Mouse (Mus musculus) embryonic facial prominence, embryonic 11.5 days (tissue): ENCODE results near the gene Fgfr3. TPM values are rescaled to one million over a fixed set of nuclear protein-coding genes. Genes with fewer than 3 reads are reported as not detected.

Experiments
- ATAC-seq: fragments of 200-750 bp; cut with Nextera tagmentation; replicated peaks from 2 replicates; pipeline ENCODE4 v1.8.0; 2017; ENCODE audit warnings: low read depth; ENCODE audit not compliant: insufficient number of reproducible peaks, low FRiP score, low TSS enrichment
- DNase-seq: peaks from one replicate; pipeline ENCODE4 v3.0.0-alpha.2; 2015; ENCODE audit warnings: low spot score
- H3K27ac ChIP-seq: fragments of 300-500 bp; sonication (generic); replicated peaks from 2 replicates; pipeline ENCODE4 v1.5.1; 2014; ENCODE audit warnings: mild to moderate bottlenecking, low read depth, low read length, control low read depth
- H3K27me3 ChIP-seq: fragments of 300-500 bp; sonication (generic); 2 replicates; pipeline ENCODE4 v1.6.1; 2014; ENCODE audit warnings: mild to moderate bottlenecking, low read length, moderate library complexity, mixed read lengths; ENCODE audit not compliant: control insufficient read depth, insufficient read depth
- H3K36me3 ChIP-seq: fragments of 300-500 bp; sonication (generic); replicated peaks from 2 replicates; pipeline ENCODE4 v1.6.1; 2014; ENCODE audit warnings: low read depth, mild to moderate bottlenecking, low read length, moderate library complexity, mixed read lengths; ENCODE audit not compliant: control insufficient read depth, insufficient read depth
- H3K4me1 ChIP-seq: fragments of 300-500 bp; sonication (generic); 2 replicates; pipeline ENCODE4 v1.6.1; 2014; ENCODE audit warnings: low read length, mixed read lengths; ENCODE audit not compliant: control insufficient read depth, insufficient read depth
- H3K4me2 ChIP-seq: fragments of 300-500 bp; sonication (generic); 2 replicates; pipeline ENCODE4 v1.6.1; 2014; ENCODE audit warnings: low read depth, mild to moderate bottlenecking, control low read depth, low read length, moderate library complexity
- H3K4me3 ChIP-seq: fragments of 300-500 bp; sonication (generic); 2 replicates; pipeline ENCODE4 v1.5.1; 2014; ENCODE audit warnings: low read depth, low read length, control low read depth
- H3K9ac ChIP-seq: fragments of 300-500 bp; sonication (generic); replicated peaks from 2 replicates; pipeline ENCODE4 v1.6.1; 2014; ENCODE audit warnings: mild to moderate bottlenecking, control low read depth, low read length
- H3K9me3 ChIP-seq: fragments of 300-500 bp; sonication (generic); replicated peaks from 2 replicates; pipeline ENCODE4 v1.6.1; 2016; ENCODE audit warnings: mild to moderate bottlenecking, low read length, inconsistent platforms, mixed read lengths; ENCODE audit not compliant: control insufficient read depth
- WGBS: fragments of 180-500 bp; shearing (Covaris S2); extraction: QIAGEN DNeasy Blood & Tissue Kit; methylation state at CpG from one replicate; pipeline ENCODE4 v1.1.7; 2014; 5-methylcytosine and 5-hydroxymethylcytosine counted together
- polyA plus RNA-seq: library from polyadenylated mRNA; unstranded; fragments of >200 nt; fragmentation: Nextera tagmentation; extraction: Ambion mirVana; gene quantifications from 2 replicates; pipeline ENCODE4 v1.2.1, GENCODE M21; 2014

Gene Fgfr3
- polyA plus RNA-seq = 7.6 and 9.5 TPM in 2 replicates

- Histone ChIP-seq H3K36me3 (no peaks in the 10 kb centered on the region), H3K4me2 (peak within 1 kb of the TSS; percentile 93), H3K4me3 (peak within 1 kb of the TSS; percentile 52), H3K4me1 (peaks cover 14% of the 10 kb centered on the region), H3K9ac (peak within 1 kb of the TSS; percentile 66), H3K27me3 (peaks cover 32% of the 10 kb centered on the region), H3K9me3 (no peaks in the 10 kb centered on the region), H3K27ac (no peak within 1 kb of the TSS)
- ATAC-seq (peak; percentile 74), DNase-seq (peak; percentile 75)
- 2% methylated on average over 70 of the region's 73 CpGs for WGBS
These were observed at the start of gene Fgfr3 for GRCm38 (mm10) chr5:33721541-33722265. Gene Fgfr3 (plus strand): TSS chr5:33721674.

- Histone ChIP-seq H3K27me3 (no peaks in the 10 kb centered on the region), H3K4me3 (no peak overlapping the region), H3K9ac (peak overlapping the region; percentile 25; the same call in 1 of the 2 replicates), H3K36me3 (no peaks in the 10 kb centered on the region), H3K4me1 (no peaks in the 10 kb centered on the region), H3K27ac (no peak overlapping the region), H3K9me3 (no peaks in the 10 kb centered on the region), H3K4me2 (no peak overlapping the region)
- DNase-seq = no peak
- 58% methylated on average over 3 of the region's 3 CpGs for WGBS
- 0 out of 2 replicates have a peak, but pooled peaks have one; percentile 24 for ATAC-seq
These were observed 47.0 kb upstream of the Fgfr3 start for GRCm38 (mm10) chr5:33674439-33674838.

- H3K4me3 ChIP-seq = no peak overlapping the region
- ATAC-seq = no peak
- H3K36me3 ChIP-seq = no peaks in the 10 kb centered on the region
- no peaks in the 10 kb centered on the region for H3K27me3 ChIP-seq
- WGBS = 6% methylated on average over 1 of the region's 1 CpGs
- no peaks in the 10 kb centered on the region for H3K4me1 ChIP-seq
- H3K4me2 ChIP-seq = no peak overlapping the region
- H3K27ac ChIP-seq = no peak overlapping the region
- no peaks in the 10 kb centered on the region for H3K9me3 ChIP-seq
- no peak overlapping the region for H3K9ac ChIP-seq
- DNase-seq = peak; percentile 74
These were observed 45.5 kb upstream of the Fgfr3 start for GRCm38 (mm10) chr5:33675964-33676363.

GRCm38 (mm10) chr5:33678244-33678643 lies 43.2 kb upstream of the Fgfr3 start:
- DNase-seq = no peak
- no peaks in the 10 kb centered on the region for H3K36me3 ChIP-seq
- H3K4me1 ChIP-seq = no peaks in the 10 kb centered on the region
- ATAC-seq = no peak
- 84% methylated on average over 5 of the region's 5 CpGs for WGBS
- H3K4me2 ChIP-seq = no peak overlapping the region
- no peak overlapping the region for H3K27ac ChIP-seq
- no peak overlapping the region for H3K4me3 ChIP-seq
- H3K9ac ChIP-seq = no peak overlapping the region
- H3K27me3 ChIP-seq = no peaks in the 10 kb centered on the region
- H3K9me3 ChIP-seq = no peaks in the 10 kb centered on the region

GRCm38 (mm10) chr5:33681044-33681443 lies 40.4 kb upstream of the Fgfr3 start:
- DNase-seq (no peak), ATAC-seq (no peak)
- H3K9ac ChIP-seq = no peak overlapping the region
- no peaks in the 10 kb centered on the region for H3K27me3 ChIP-seq
- 61% methylated on average over 3 of the region's 3 CpGs for WGBS
- H3K4me3 ChIP-seq = no peak overlapping the region
- H3K27ac ChIP-seq = no peak overlapping the region
- H3K4me2 ChIP-seq = no peak overlapping the region
- no peaks in the 10 kb centered on the region for H3K36me3 ChIP-seq
- H3K9me3 ChIP-seq = no peaks in the 10 kb centered on the region
- H3K4me1 ChIP-seq = no peaks in the 10 kb centered on the region

- H3K36me3 ChIP-seq = no peaks in the 10 kb centered on the region
- no peaks in the 10 kb centered on the region for H3K27me3 ChIP-seq
- ATAC-seq (no peak), DNase-seq (no peak)
- H3K27ac ChIP-seq = no peak overlapping the region
- H3K9me3 ChIP-seq = no peaks in the 10 kb centered on the region
- no peak overlapping the region for H3K9ac ChIP-seq
- H3K4me3 ChIP-seq = no peak overlapping the region
- H3K4me1 ChIP-seq = no peaks in the 10 kb centered on the region
- no peak overlapping the region for H3K4me2 ChIP-seq
- 76% methylated on average over 15 of the region's 15 CpGs for WGBS
These were observed 39.7 kb upstream of the Fgfr3 start for GRCm38 (mm10) chr5:33681611-33682388.

GRCm38 (mm10) chr5:33682963-33683362 lies 38.5 kb upstream of the Fgfr3 start:
- no peaks in the 10 kb centered on the region for H3K4me1 ChIP-seq
- DNase-seq = no peak
- H3K36me3 ChIP-seq = no peaks in the 10 kb centered on the region
- H3K4me3 ChIP-seq = no peak overlapping the region
- 84% methylated on average over 4 of the region's 4 CpGs for WGBS
- ATAC-seq = no peak
- H3K27me3 ChIP-seq = no peaks in the 10 kb centered on the region
- H3K9ac ChIP-seq = no peak overlapping the region
- no peak overlapping the region for H3K4me2 ChIP-seq
- H3K27ac ChIP-seq = no peak overlapping the region
- no peaks in the 10 kb centered on the region for H3K9me3 ChIP-seq
